Mouse (Mus musculus): ENCODE measurements around the gene Arhgap15.

- TF ChIP-seq CTCF (conservative IDR thresholded peaks at IDR 0.05 in 1 of 2, IDR thresholded peaks at IDR 0.05 in 1 of 2; ENCODE audit: low read depth in 2 of 2, low read length in 2 of 2): no peak
- no peak for TF ChIP-seq MAZ (IDR thresholded peaks at IDR 0.05; ENCODE audit: low read depth, low read length)
- TF ChIP-seq MAX (IDR thresholded peaks at IDR 0.05; ENCODE audit: low read length): no peak
- TF ChIP-seq USF1 (IDR thresholded peaks at IDR 0.05; ENCODE audit: low read depth, low read length): no peak
- no peak for TF ChIP-seq TBP (conservative IDR thresholded peaks at IDR 0.05; ENCODE audit: low read depth, low read length)
- no peak for TF ChIP-seq ZC3H11A (IDR thresholded peaks at IDR 0.05; ENCODE audit: low read depth, low read length)
- TF ChIP-seq RAD21 (IDR thresholded peaks at IDR 0.05; ENCODE audit: low read depth, low read length): no peak
- no peak for TF ChIP-seq POLR2A (IDR thresholded peaks at IDR 0.05; ENCODE audit: low read depth, low read length)
- TF ChIP-seq ZNF384 (IDR thresholded peaks at IDR 0.05; ENCODE audit: low read depth, low read length): no peak
- no peak for TF ChIP-seq MAFK (IDR thresholded peaks at IDR 0.05; ENCODE audit: insufficient replicate concordance, low read length)
- no peak for TF ChIP-seq E2F4 (IDR thresholded peaks at IDR 0.05; ENCODE audit: insufficient replicate concordance, low read depth, low read length)
These were observed 696.3 kb downstream of the Arhgap15 start for GRCm38 (mm10) chr2:44444938-44445337.

Measured in CH12.LX (cell line).